Mouse (Mus musculus) thymus, adult 2 months (tissue): ENCODE data around the gene Erp27.

Source experiments
- CTCF ChIP-seq: fragments of 200-500 bp; IDR thresholded peaks from 2 replicates; pipeline ENCODE4 v1.5.1; 2012; ENCODE audit warnings: mild to moderate bottlenecking, control low read depth, low read length, moderate library complexity, borderline replicate concordance; ENCODE audit not compliant: control insufficient read depth, poor library complexity, insufficient read depth; ENCODE audit errors: extremely low read depth
- POLR2A ChIP-seq: fragments of 200-500 bp; IDR thresholded peaks from 2 replicates; pipeline ENCODE4 v1.6.1; 2012; ENCODE audit warnings: mild to moderate bottlenecking, low read length, control low read depth, moderate library complexity; ENCODE audit not compliant: control insufficient read depth, poor library complexity, insufficient read depth; ENCODE audit errors: extremely low read depth

GRCm38 (mm10) chr6:136943392-136943791 is 21.4 kb upstream of the Erp27 start:
- TF ChIP-seq CTCF (no peak), POLR2A (no peak)
